Mouse (Mus musculus) midbrain, embryonic 16.5 days (tissue): ENCODE results near the gene Rps6kc1. TPM values are rescaled to one million over a fixed set of nuclear protein-coding genes. Genes with fewer than 3 reads are reported as not detected.

Experiments
- ATAC-seq: fragments of 200-750 bp; cut with Nextera tagmentation; 2 replicates; pipeline ENCODE4 v1.8.0; 2017; ENCODE audit warnings: moderate TSS enrichment
- H3K27ac ChIP-seq: fragments of 300-500 bp; sonication (generic); 2 replicates; pipeline ENCODE4 v1.5.1; 2014; ENCODE audit warnings: mild to moderate bottlenecking, low read length, mixed read lengths
- H3K27me3 ChIP-seq: fragments of 300-500 bp; sonication (generic); 2 replicates; pipeline ENCODE4 v1.6.1; 2014; ENCODE audit warnings: low read depth, low read length, mixed read lengths; ENCODE audit not compliant: control insufficient read depth, insufficient read depth
- H3K36me3 ChIP-seq: fragments of 300-500 bp; sonication (generic); 2 replicates; pipeline ENCODE4 v1.6.1; 2014; ENCODE audit warnings: mild to moderate bottlenecking, low read length, moderate library complexity, mixed read lengths; ENCODE audit not compliant: control insufficient read depth, insufficient read depth
- H3K4me1 ChIP-seq: fragments of 300-500 bp; sonication (generic); 2 replicates; pipeline ENCODE4 v1.6.1; 2014; ENCODE audit warnings: mild to moderate bottlenecking, low read length, mixed read lengths; ENCODE audit not compliant: control insufficient read depth, insufficient read depth
- H3K4me2 ChIP-seq: fragments of 300-500 bp; sonication (generic); 2 replicates; pipeline ENCODE4 v1.6.1; 2014; ENCODE audit warnings: mild to moderate bottlenecking, low read length, mixed read lengths
- H3K4me3 ChIP-seq: fragments of 300-500 bp; sonication (generic); 2 replicates; pipeline ENCODE4 v1.5.1; 2014; ENCODE audit warnings: low read depth, mild to moderate bottlenecking, low read length, moderate library complexity, mixed read lengths
- H3K9ac ChIP-seq: fragments of 300-500 bp; sonication (generic); 2 replicates; pipeline ENCODE4 v1.6.1; 2014; ENCODE audit warnings: low read depth, low read length, mixed read lengths
- H3K9me3 ChIP-seq: fragments of 300-500 bp; sonication (generic); replicated peaks from 2 replicates; pipeline ENCODE4 v1.6.1; 2014; ENCODE audit warnings: mild to moderate bottlenecking, low read length, mixed read lengths; ENCODE audit not compliant: control insufficient read depth, poor library complexity, severe bottlenecking
- WGBS: fragments of 180-500 bp; shearing (Covaris S2); extraction: QIAGEN DNeasy Blood & Tissue Kit; methylation state at CpG from one replicate; pipeline ENCODE4 v1.1.7; 2014; 5-methylcytosine and 5-hydroxymethylcytosine counted together
- polyA plus RNA-seq: library from polyadenylated mRNA; unstranded; fragments of >200 nt; fragmentation: Nextera tagmentation; extraction: Ambion mirVana; gene quantifications from 2 replicates; pipeline ENCODE4 v1.2.1, GENCODE M21; 2015

The Rps6kc1 gene
- polyA plus RNA-seq, 1 experiment from 2014 or later, result 34.8 TPM

- 23% methylated on average over 6 of the region's 6 CpGs for WGBS
- Histone ChIP-seq H3K4me3 (no peak overlapping the region), H3K27ac (no peak overlapping the region), H3K9me3 (no peaks in the 10 kb centered on the region), H3K36me3 (no peaks in the 10 kb centered on the region), H3K4me2 (no peak overlapping the region), H3K4me1 (no peaks in the 10 kb centered on the region), H3K27me3 (no peaks in the 10 kb centered on the region), H3K9ac (no peak overlapping the region)
- ATAC-seq, result no peak
These were observed 214.0 kb downstream of the Rps6kc1 start for GRCm38 (mm10) chr1:190697576-190697975.

GRCm38 (mm10) chr1:190695589-190695988, 216.0 kb downstream of the Rps6kc1 start:
- 76% methylated on average over 11 of the region's 11 CpGs for WGBS
- Histone ChIP-seq H3K9me3 (no peaks in the 10 kb centered on the region), H3K9ac (no peak overlapping the region), H3K27ac (no peak overlapping the region), H3K36me3 (no peaks in the 10 kb centered on the region), H3K4me1 (no peaks in the 10 kb centered on the region), H3K4me3 (no peak overlapping the region), H3K4me2 (no peak overlapping the region), H3K27me3 (no peaks in the 10 kb centered on the region)
- ATAC-seq, result no peak

GRCm38 (mm10) chr1:190690528-190691262, 220.9 kb downstream of the Rps6kc1 start:
- H3K36me3 ChIP-seq, result no peaks in the 10 kb centered on the region
- whole genome bisulfite sequencing, result 73% methylated on average over 29 of the region's 29 CpGs
- H3K4me1 ChIP-seq, result peaks cover 4% of the 10 kb centered on the region; the same call in 1 of the 2 replicates
- no peak overlapping the region; the same call in 1 of the 2 replicates for H3K27ac ChIP-seq
- peak overlapping the region; percentile 12; the same call in 1 of the 2 replicates for H3K4me2 ChIP-seq
- no peak overlapping the region for H3K4me3 ChIP-seq
- H3K27me3 ChIP-seq, result no peaks in the 10 kb centered on the region
- no peaks in the 10 kb centered on the region for H3K9me3 ChIP-seq
- H3K9ac ChIP-seq, result peak overlapping the region; percentile 36; the same call in 1 of the 2 replicates
- 0 out of 2 replicates have a peak, but pooled peaks have one; percentile 45 for ATAC-seq

GRCm38 (mm10) chr1:190683060-190683459, 228.5 kb downstream of the Rps6kc1 start:
- Histone ChIP-seq H3K9me3 (no peaks in the 10 kb centered on the region), H3K4me3 (no peak overlapping the region), H3K27me3 (no peaks in the 10 kb centered on the region), H3K27ac (peak overlapping the region; percentile 33), H3K4me2 (no peak overlapping the region), H3K9ac (no peak overlapping the region), H3K4me1 (peaks cover 17% of the 10 kb centered on the region), H3K36me3 (no peaks in the 10 kb centered on the region)
- 86% methylated on average over 7 of the region's 7 CpGs for WGBS
- no peak for ATAC-seq

- no peaks in the 10 kb centered on the region for H3K36me3 ChIP-seq
- H3K9ac ChIP-seq, result peak overlapping the region; percentile 49
- no peaks in the 10 kb centered on the region for H3K9me3 ChIP-seq
- H3K27me3 ChIP-seq, result no peaks in the 10 kb centered on the region
- peak overlapping the region; percentile 73 for H3K27ac ChIP-seq
- H3K4me2 ChIP-seq, result peak overlapping the region; percentile 41
- 19% methylated on average over 25 of the region's 25 CpGs for WGBS
- H3K4me3 ChIP-seq, result no peak overlapping the region
- ATAC-seq, result peak; percentile 82
- H3K4me1 ChIP-seq, result peaks cover 17% of the 10 kb centered on the region
These were observed 229.3 kb downstream of the Rps6kc1 start for GRCm38 (mm10) chr1:190682021-190682926.

GRCm38 (mm10) chr1:190675455-190675854, 236.1 kb downstream of the Rps6kc1 start:
- H3K9me3 ChIP-seq, result no peaks in the 10 kb centered on the region

GRCm38 (mm10) chr1:190669099-190669498, 242.5 kb downstream of the Rps6kc1 start:
- Histone ChIP-seq H3K4me3 (no peak overlapping the region), H3K4me1 (no peaks in the 10 kb centered on the region), H3K4me2 (no peak overlapping the region), H3K36me3 (no peaks in the 10 kb centered on the region), H3K9me3 (no peaks in the 10 kb centered on the region), H3K27me3 (no peaks in the 10 kb centered on the region), H3K9ac (no peak overlapping the region), H3K27ac (no peak overlapping the region)
- no peak for ATAC-seq
- 76% methylated on average over 10 of the region's 10 CpGs for WGBS

More at GRCm38 (mm10) chr1:190675455-190675854, 236.1 kb downstream of the Rps6kc1 start:
- no peak overlapping the region for H3K9ac ChIP-seq
- no peaks in the 10 kb centered on the region for H3K27me3 ChIP-seq
- H3K27ac ChIP-seq, result no peak overlapping the region
- H3K36me3 ChIP-seq, result no peaks in the 10 kb centered on the region
- no peak overlapping the region for H3K4me2 ChIP-seq
- WGBS, result 90% methylated on average over 3 of the region's 3 CpGs
- ATAC-seq, result no peak
- H3K4me1 ChIP-seq, result no peaks in the 10 kb centered on the region
- no peak overlapping the region for H3K4me3 ChIP-seq

GRCm38 (mm10) chr1:190667821-190668220, 243.7 kb downstream of the Rps6kc1 start:
- ATAC-seq, result no peak
- no peak overlapping the region for H3K9ac ChIP-seq
- no peak overlapping the region for H3K4me3 ChIP-seq
- H3K36me3 ChIP-seq, result no peaks in the 10 kb centered on the region
- no peak overlapping the region for H3K4me2 ChIP-seq
- H3K9me3 ChIP-seq, result no peaks in the 10 kb centered on the region
- WGBS, result 97% methylated on average over 11 of the region's 11 CpGs
- H3K4me1 ChIP-seq, result no peaks in the 10 kb centered on the region
- no peak overlapping the region for H3K27ac ChIP-seq
- no peaks in the 10 kb centered on the region for H3K27me3 ChIP-seq

GRCm38 (mm10) chr1:190667326-190667725, 244.2 kb downstream of the Rps6kc1 start:
- WGBS, result 90% methylated on average over 5 of the region's 5 CpGs
- H3K4me1 ChIP-seq, result no peaks in the 10 kb centered on the region
- H3K9me3 ChIP-seq, result no peaks in the 10 kb centered on the region
- H3K4me2 ChIP-seq, result no peak overlapping the region
- no peak overlapping the region for H3K4me3 ChIP-seq
- ATAC-seq, result no peak
- no peak overlapping the region for H3K27ac ChIP-seq
- no peak overlapping the region for H3K9ac ChIP-seq
- no peaks in the 10 kb centered on the region for H3K36me3 ChIP-seq
- no peaks in the 10 kb centered on the region; the same call in 1 of the 2 replicates for H3K27me3 ChIP-seq
